Mouse (Mus musculus) embryonic fibroblast, embryonic 13.5 days (primary cell): ENCODE data around the gene Zfp629.

Experiments
- CTCF ChIP-seq: IDR thresholded peaks from 2 replicates; pipeline ENCODE4 v1.5.1; 2011; ENCODE audit warnings: mild to moderate bottlenecking, control low read depth, low read length, moderate library complexity, borderline replicate concordance; ENCODE audit not compliant: insufficient read depth
- POLR2A ChIP-seq: IDR thresholded peaks from 2 replicates; pipeline ENCODE4 v1.6.1; 2011; ENCODE audit warnings: low read depth, mild to moderate bottlenecking, control low read depth, low read length, moderate library complexity

GRCm38 (mm10) chr7:127607150-127607549 is 8.4 kb downstream of the Zfp629 start:
- TF ChIP-seq CTCF: no peak
- TF ChIP-seq POLR2A: no peak
